Mouse (Mus musculus): ENCODE data around the gene Gm20388.

DNA sequence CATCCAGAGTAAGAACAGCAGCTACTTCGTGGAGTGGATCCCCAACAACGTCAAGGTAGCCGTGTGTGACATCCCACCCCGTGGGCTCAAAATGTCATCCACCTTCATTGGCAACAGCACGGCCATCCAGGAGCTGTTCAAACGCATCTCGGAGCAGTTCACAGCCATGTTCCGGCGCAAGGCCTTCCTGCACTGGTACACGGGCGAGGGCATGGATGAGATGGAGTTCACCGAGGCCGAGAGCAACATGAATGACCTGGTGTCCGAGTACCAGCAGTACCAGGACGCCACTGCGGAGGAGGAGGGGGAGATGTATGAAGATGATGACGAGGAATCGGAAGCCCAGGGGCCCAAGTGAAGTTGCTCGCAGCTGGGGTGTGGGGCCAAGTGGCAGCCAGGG lies 3510.7 kb downstream of the Gm20388 start:
- TF ChIP-seq CTCF (IDR thresholded peaks at IDR 0.05; ENCODE audit: extremely low read depth, insufficient read depth, low read length) (no peak), POLR2A (IDR thresholded peaks at IDR 0.05; ENCODE audit: extremely low read depth, insufficient read depth, low read length) (no peak)

All from cortical plate, adult 2 months (tissue).